Mouse (Mus musculus): Measurements from ENCODE around the gene Cxcr2. TPM values are rescaled to one million over a fixed set of nuclear protein-coding genes. Genes with fewer than 3 reads are reported as not detected.

Gene Cxcr2
- total and polyA plus RNA-seq, 2 experiments from 2014 or later = 0.18 to 0.52 TPM

GRCm38 (mm10) chr1:74124021-74124981, 29.5 kb upstream of the Cxcr2 start, which contains the start of gene Tns1:
Tns1 (minus strand) TSS chr1:74124449.
- Histone ChIP-seq H3K9ac (replicated peaks; ENCODE audit: low read length) (peak within 1 kb of the TSS; percentile 40), H3K36me3 (ENCODE audit: insufficient read depth, low read length) (no peaks in the 10 kb centered on the region), H3K27me3 (ENCODE audit: insufficient read depth, low read length) (0 out of 2 replicates have a peak, but pooled peaks cover 16% of the 10 kb centered on the region), H3K27ac (no peak within 1 kb of the TSS), H3K4me1 (ENCODE audit: insufficient read depth, low read length) (0 out of 2 replicates have a peak, but pooled peaks cover 12% of the 10 kb centered on the region), H3K4me2 (ENCODE audit: low read depth, low read length) (peak within 1 kb of the TSS; percentile 77), H3K4me3 (ENCODE audit: low read length) (peak within 1 kb of the TSS; percentile 41), H3K9me3 (ENCODE audit: low read length) (no peaks in the 10 kb centered on the region)
- no peak for TF ChIP-seq CTCF (IDR thresholded peaks at IDR 0.05; ENCODE audit: low read depth)
- peak; percentile 49 for DNase-seq (ENCODE audit: low spot score)
- peak; percentile 36 for ATAC-seq
- 1% methylated on average over 70 of the region's 84 CpGs for whole genome bisulfite sequencing

- Histone ChIP-seq H3K4me1 (ENCODE audit: insufficient read depth, low read length) (0 out of 2 replicates have a peak, but pooled peaks cover 12% of the 10 kb centered on the region), H3K27ac (no peak within 1 kb of the TSS), H3K4me3 (ENCODE audit: low read length) (peak within 1 kb of the TSS; percentile 41), H3K36me3 (ENCODE audit: insufficient read depth, low read length) (no peaks in the 10 kb centered on the region), H3K4me2 (ENCODE audit: low read depth, low read length) (peak within 1 kb of the TSS; percentile 77), H3K27me3 (ENCODE audit: insufficient read depth, low read length) (0 out of 2 replicates have a peak, but pooled peaks cover 16% of the 10 kb centered on the region), H3K9ac (replicated peaks; ENCODE audit: low read length) (peak within 1 kb of the TSS; percentile 40), H3K9me3 (ENCODE audit: low read length) (no peaks in the 10 kb centered on the region)
- 1% methylated on average over 12 of the region's 12 CpGs for WGBS
- ATAC-seq = peak; percentile 70
- peak; percentile 91 for DNase-seq (ENCODE audit: low spot score)
- TF ChIP-seq CTCF (IDR thresholded peaks at IDR 0.05; ENCODE audit: low read depth) = peak; percentile 90
Observed at GRCm38 (mm10) chr1:74124991-74125552, 28.7 kb upstream of the Cxcr2 start, which contains the start of gene Rufy4. Rufy4 (plus strand) TSS chr1:74125541.

GRCm38 (mm10) chr1:74130883-74131659, 22.7 kb upstream of the Cxcr2 start:
- H3K4me2 ChIP-seq (ENCODE audit: low read depth, low read length) = no peak overlapping the region
- DNase-seq (ENCODE audit: low spot score) (no peak), ATAC-seq (no peak)
- H3K27ac ChIP-seq = no peak overlapping the region
- H3K4me3 ChIP-seq (ENCODE audit: low read length) = no peak overlapping the region
- no peaks in the 10 kb centered on the region for H3K27me3 ChIP-seq (ENCODE audit: insufficient read depth, low read length)
- H3K9me3 ChIP-seq (ENCODE audit: low read length) = no peaks in the 10 kb centered on the region
- peak; percentile 14; the same call in 1 of the 2 replicates for TF ChIP-seq CTCF (IDR thresholded peaks at IDR 0.05; ENCODE audit: low read depth)
- no peaks in the 10 kb centered on the region for H3K36me3 ChIP-seq (ENCODE audit: insufficient read depth, low read length)
- 89% methylated on average over 8 of the region's 8 CpGs for WGBS
- H3K9ac ChIP-seq (replicated peaks; ENCODE audit: low read length) = no peak overlapping the region
- no peaks in the 10 kb centered on the region for H3K4me1 ChIP-seq (ENCODE audit: insufficient read depth, low read length)

GRCm38 (mm10) chr1:74132011-74132410, 21.8 kb upstream of the Cxcr2 start:
- Histone ChIP-seq H3K27me3 (ENCODE audit: insufficient read depth, low read length) (no peaks in the 10 kb centered on the region), H3K4me1 (ENCODE audit: insufficient read depth, low read length) (no peaks in the 10 kb centered on the region), H3K36me3 (ENCODE audit: insufficient read depth, low read length) (no peaks in the 10 kb centered on the region), H3K4me3 (ENCODE audit: low read length) (no peak overlapping the region), H3K27ac (no peak overlapping the region), H3K4me2 (ENCODE audit: low read depth, low read length) (no peak overlapping the region), H3K9ac (replicated peaks; ENCODE audit: low read length) (no peak overlapping the region), H3K9me3 (ENCODE audit: low read length) (no peaks in the 10 kb centered on the region)
- WGBS = 79% methylated on average over 3 of the region's 3 CpGs
- no peak for DNase-seq (ENCODE audit: low spot score)
- peak; percentile 24; the same call in 1 of the 2 replicates for TF ChIP-seq CTCF (IDR thresholded peaks at IDR 0.05; ENCODE audit: low read depth)
- ATAC-seq = no peak

- Histone ChIP-seq H3K9me3 (ENCODE audit: low read length) (no peaks in the 10 kb centered on the region), H3K4me1 (ENCODE audit: insufficient read depth, low read length) (no peaks in the 10 kb centered on the region), H3K9ac (replicated peaks; ENCODE audit: low read length) (no peak overlapping the region), H3K27ac (no peak overlapping the region), H3K27me3 (ENCODE audit: insufficient read depth, low read length) (no peaks in the 10 kb centered on the region), H3K4me2 (ENCODE audit: low read depth, low read length) (no peak overlapping the region), H3K4me3 (ENCODE audit: low read length) (no peak overlapping the region), H3K36me3 (ENCODE audit: insufficient read depth, low read length) (no peaks in the 10 kb centered on the region)
- TF ChIP-seq CTCF (IDR thresholded peaks at IDR 0.05; ENCODE audit: low read depth) = no peak
- ATAC-seq (no peak), DNase-seq (ENCODE audit: low spot score) (no peak)
- 53% methylated on average over 6 of the region's 6 CpGs for WGBS
Observed at GRCm38 (mm10) chr1:74133954-74134353, 19.8 kb upstream of the Cxcr2 start.

- Histone ChIP-seq H3K9me3 (ENCODE audit: low read length) (no peaks in the 10 kb centered on the region), H3K4me1 (ENCODE audit: insufficient read depth, low read length) (no peaks in the 10 kb centered on the region), H3K27me3 (ENCODE audit: insufficient read depth, low read length) (no peaks in the 10 kb centered on the region), H3K4me2 (ENCODE audit: low read depth, low read length) (no peak overlapping the region), H3K4me3 (ENCODE audit: low read length) (no peak overlapping the region), H3K36me3 (ENCODE audit: insufficient read depth, low read length) (no peaks in the 10 kb centered on the region), H3K27ac (no peak overlapping the region), H3K9ac (replicated peaks; ENCODE audit: low read length) (no peak overlapping the region)
- TF ChIP-seq CTCF (IDR thresholded peaks at IDR 0.05; ENCODE audit: low read depth) = no peak
- ATAC-seq = no peak
- no peak for DNase-seq (ENCODE audit: low spot score)
- WGBS = 82% methylated on average over 6 of the region's 6 CpGs
Observed at GRCm38 (mm10) chr1:74135326-74135950, 18.4 kb upstream of the Cxcr2 start.
